Mouse (Mus musculus): ENCODE results near the gene Mtss1l. TPM values are rescaled to one million over a fixed set of nuclear protein-coding genes. Genes with fewer than 3 reads are reported as not detected.
"Not testable (repeated sequence)": the region's sequence is repeated elsewhere in the genome, so short reads cannot be mapped to it uniquely, and the experiment has no call there.

Gene Mtss1l
- total and polyA plus RNA-seq, 3 experiments, result 38.8 to 39.7 (median 39.6) TPM

GRCm38 (mm10) chr8:110785366-110785765, 64.1 kb downstream of the Mtss1l start:
- WGBS, result 80% methylated on average over 2 of the region's 2 CpGs

GRCm38 (mm10) chr8:110786501-110786900, 65.2 kb downstream of the Mtss1l start:
- H3K4me3 ChIP-seq; H3K27ac ChIP-seq; H3K36me3 ChIP-seq (ENCODE audit: control insufficient read depth, insufficient read depth, low read length); intact Hi-C loops (cut with DNase I); H3K9ac ChIP-seq (ENCODE audit: low read depth, low read length); H3K27me3 ChIP-seq (ENCODE audit: control insufficient read depth, insufficient read depth, low read length); DNase-seq; H3K4me1 ChIP-seq (ENCODE audit: control insufficient read depth, insufficient read depth, low read length); H3K79me2 ChIP-seq (replicated peaks; ENCODE audit: control insufficient read depth, insufficient read depth, low read length): not testable (repeated sequence)
- 76% methylated on average over 7 of the region's 7 CpGs for WGBS

More at GRCm38 (mm10) chr8:110785366-110785765, 64.1 kb downstream of the Mtss1l start:
- Histone ChIP-seq H3K9ac (ENCODE audit: low read depth, low read length) (no peak overlapping the region), H3K27ac (no peak overlapping the region), H3K79me2 (replicated peaks; ENCODE audit: control insufficient read depth, insufficient read depth, low read length) (no peaks in the 10 kb centered on the region), H3K27me3 (ENCODE audit: control insufficient read depth, insufficient read depth, low read length) (no peaks in the 10 kb centered on the region), H3K4me3 (no peak overlapping the region), H3K4me1 (ENCODE audit: control insufficient read depth, insufficient read depth, low read length) (peaks cover 1% of the 10 kb centered on the region), H3K36me3 (ENCODE audit: control insufficient read depth, insufficient read depth, low read length) (no peaks in the 10 kb centered on the region)
- no peak for DNase-seq
- intact Hi-C loops (cut with DNase I), result no loop called here
- TF ChIP-seq POLR2A (IDR thresholded peaks at IDR 0.05; ENCODE audit: insufficient read depth, low read depth, low read length) (no peak), CTCF (IDR thresholded peaks at IDR 0.05) (no peak), EP300 (IDR thresholded peaks at IDR 0.05; ENCODE audit: insufficient read depth, low read depth, low read length) (no peak)

GRCm38 (mm10) chr8:110786934-110787333, 65.7 kb downstream of the Mtss1l start:
- peaks cover 4% of the 10 kb centered on the region for H3K4me1 ChIP-seq (ENCODE audit: control insufficient read depth, insufficient read depth, low read length)
- no peaks in the 10 kb centered on the region for H3K79me2 ChIP-seq (replicated peaks; ENCODE audit: control insufficient read depth, insufficient read depth, low read length)
- H3K9ac ChIP-seq (ENCODE audit: low read depth, low read length), result no peak overlapping the region
- WGBS, result 44% methylated on average over 8 of the region's 8 CpGs
- H3K27ac ChIP-seq, result no peak overlapping the region
- intact Hi-C loops (cut with DNase I), result no loop called here
- H3K27me3 ChIP-seq (ENCODE audit: control insufficient read depth, insufficient read depth, low read length), result no peaks in the 10 kb centered on the region
- no peak for TF ChIP-seq POLR2A (IDR thresholded peaks at IDR 0.05; ENCODE audit: insufficient read depth, low read depth, low read length)
- TF ChIP-seq CTCF (IDR thresholded peaks at IDR 0.05), result no peak
- TF ChIP-seq EP300 (IDR thresholded peaks at IDR 0.05; ENCODE audit: insufficient read depth, low read depth, low read length), result no peak
- no peak for DNase-seq
- no peaks in the 10 kb centered on the region for H3K36me3 ChIP-seq (ENCODE audit: control insufficient read depth, insufficient read depth, low read length)
- no peak overlapping the region for H3K4me3 ChIP-seq

- no peak for TF ChIP-seq CTCF (IDR thresholded peaks at IDR 0.05)
- TF ChIP-seq POLR2A (IDR thresholded peaks at IDR 0.05; ENCODE audit: insufficient read depth, low read depth, low read length), result no peak
- no peak for TF ChIP-seq EP300 (IDR thresholded peaks at IDR 0.05; ENCODE audit: insufficient read depth, low read depth, low read length)
- H3K79me2 ChIP-seq (replicated peaks; ENCODE audit: control insufficient read depth, insufficient read depth, low read length), result no peaks in the 10 kb centered on the region
- DNase-seq, result no peak
- H3K27me3 ChIP-seq (ENCODE audit: control insufficient read depth, insufficient read depth, low read length), result no peaks in the 10 kb centered on the region
- no peak overlapping the region for H3K27ac ChIP-seq
- no peak overlapping the region for H3K4me3 ChIP-seq
- 77% methylated on average over 9 of the region's 9 CpGs for WGBS
- H3K9ac ChIP-seq (ENCODE audit: low read depth, low read length), result no peak overlapping the region
- intact Hi-C loops (cut with DNase I), result no loop called here
- H3K36me3 ChIP-seq (ENCODE audit: control insufficient read depth, insufficient read depth, low read length), result no peaks in the 10 kb centered on the region
- H3K4me1 ChIP-seq (ENCODE audit: control insufficient read depth, insufficient read depth, low read length), result peaks cover 4% of the 10 kb centered on the region
These were observed 66.2 kb downstream of the Mtss1l start for GRCm38 (mm10) chr8:110787411-110787954.

- Histone ChIP-seq H3K79me2 (replicated peaks; ENCODE audit: control insufficient read depth, insufficient read depth, low read length) (no peaks in the 10 kb centered on the region), H3K27me3 (ENCODE audit: control insufficient read depth, insufficient read depth, low read length) (no peaks in the 10 kb centered on the region), H3K4me1 (ENCODE audit: control insufficient read depth, insufficient read depth, low read length) (peaks cover 6% of the 10 kb centered on the region), H3K36me3 (ENCODE audit: control insufficient read depth, insufficient read depth, low read length) (no peaks in the 10 kb centered on the region), H3K4me3 (no peak overlapping the region), H3K9ac (ENCODE audit: low read depth, low read length) (no peak overlapping the region), H3K27ac (peak overlapping the region; percentile 28; the same call in 1 of the 2 replicates)
- no peak for DNase-seq
- TF ChIP-seq POLR2A (IDR thresholded peaks at IDR 0.05; ENCODE audit: insufficient read depth, low read depth, low read length), result no peak
- no peak for TF ChIP-seq CTCF (IDR thresholded peaks at IDR 0.05)
- no peak for TF ChIP-seq EP300 (IDR thresholded peaks at IDR 0.05; ENCODE audit: insufficient read depth, low read depth, low read length)
- intact Hi-C loops (cut with DNase I), result no loop called here
- whole genome bisulfite sequencing, result 46% methylated on average over 12 of the region's 12 CpGs
These were observed 67.7 kb downstream of the Mtss1l start for GRCm38 (mm10) chr8:110788981-110789380.

- DNase-seq, result no peak
These were observed 68.3 kb downstream of the Mtss1l start for GRCm38 (mm10) chr8:110789571-110789970.

More at GRCm38 (mm10) chr8:110789571-110789970, 68.3 kb downstream of the Mtss1l start:
- no peak overlapping the region for H3K4me3 ChIP-seq
- peaks cover 6% of the 10 kb centered on the region for H3K4me1 ChIP-seq (ENCODE audit: control insufficient read depth, insufficient read depth, low read length)
- intact Hi-C loops (cut with DNase I), result no loop called here
- H3K27me3 ChIP-seq (ENCODE audit: control insufficient read depth, insufficient read depth, low read length), result no peaks in the 10 kb centered on the region
- TF ChIP-seq POLR2A (IDR thresholded peaks at IDR 0.05; ENCODE audit: insufficient read depth, low read depth, low read length) (no peak), EP300 (IDR thresholded peaks at IDR 0.05; ENCODE audit: insufficient read depth, low read depth, low read length) (no peak), CTCF (IDR thresholded peaks at IDR 0.05) (no peak)
- WGBS, result 70% methylated on average over 12 of the region's 12 CpGs
- no peaks in the 10 kb centered on the region for H3K79me2 ChIP-seq (replicated peaks; ENCODE audit: control insufficient read depth, insufficient read depth, low read length)
- H3K36me3 ChIP-seq (ENCODE audit: control insufficient read depth, insufficient read depth, low read length), result no peaks in the 10 kb centered on the region
- H3K9ac ChIP-seq (ENCODE audit: low read depth, low read length), result no peak overlapping the region
- no peak overlapping the region; the same call in 1 of the 2 replicates for H3K27ac ChIP-seq

All from heart, adult 2 months (tissue).